Mouse (Mus musculus): ENCODE data around the gene Rnf151.

GRCm38 (mm10) chr17:24722220-24722924 is 4.5 kb upstream of the Rnf151 start:
- TF ChIP-seq CTCF (IDR thresholded peaks at IDR 0.05; ENCODE audit: low read depth) (no peak), EP300 (IDR thresholded peaks at IDR 0.05; ENCODE audit: low read depth) (no peak)

Data from liver, postnatal 0 days (tissue).